Mouse (Mus musculus): Measurements from ENCODE around the gene Trdn. TPM values are rescaled to one million over a fixed set of nuclear protein-coding genes. Genes with fewer than 3 reads are reported as not detected.

The Trdn gene
- polyA plus RNA-seq (2012; ENCODE audit: low replicate concordance): 0.03 TPM in 1 of 2 replicates, not detected in the other

GRCm38 (mm10) chr10:33080254-33080653 lies at the start of gene Trdn:
Gene Trdn, plus strand, starts transcription at chr10:33080554.

Other genes starting within 250 kb of the Trdn start
- gene Nkain2, start 190.1 kb upstream of the Trdn start, polyA plus RNA-seq (2012; ENCODE audit: low replicate concordance): not detected in 2 replicates